ENCODE assay signal across 10 mouse cellular contexts in the genomic region with DNA sequence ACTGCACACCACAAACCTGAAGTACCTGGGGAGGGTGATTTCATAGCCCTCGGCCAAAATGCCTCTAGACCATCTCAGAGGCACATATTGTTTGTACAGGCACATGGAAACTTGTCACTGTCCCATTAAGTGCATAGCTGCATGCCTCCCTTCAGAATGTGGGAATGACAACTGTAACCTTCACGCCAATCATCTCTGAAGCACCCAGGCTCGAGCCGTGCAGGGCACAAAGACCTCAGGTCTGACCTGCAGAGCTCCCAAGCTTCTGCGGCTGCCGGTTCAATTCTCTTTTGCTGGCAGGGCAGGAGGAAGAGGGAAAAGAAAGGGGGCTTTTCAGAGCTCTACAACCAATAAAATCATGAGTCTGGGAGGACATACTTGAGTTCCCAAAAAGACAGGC. TPM values are rescaled to one million over a fixed set of nuclear protein-coding genes. Genes with fewer than 3 reads are reported as not detected.
A peak's percentile ranks its signal among the peaks of the same experiment; 100 is the strongest.
DNase-seq lines count a peak whose midpoint lies in the region; ATAC-seq and TF ChIP-seq lines count a peak whose summit lies in the region.
"Had no signal": no experiment of that assay in that cellular context is flagged by ENCODE, and none has a peak within 500 bp of the region (broad histone marks: within the 10 kb centered on the region; RNA-seq: fewer than 3 reads in every experiment).

No protein-coding gene starts in this region.

- intact Hi-C loops in heart, postnatal 36 days (cut with DNase I), result loop anchor here (5.0 to 10.0 kb wide), 3 partner anchors 40 to 212 kb away; no protein-coding TSS in a partner anchor

- H3K4me1 ChIP-seq in E14TG2a.4 (replicated peaks; ENCODE audit: low read depth, low read length), result peaks cover 35% of the 10 kb centered on the region
- H3K4me1 ChIP-seq in hindbrain, embryonic 10.5 days (replicated peaks), result peaks cover 18% of the 10 kb centered on the region; the same call in 1 of the 2 replicates
- H3K4me1 ChIP-seq in liver, embryonic 15.5 days (replicated peaks), result peaks cover 18% of the 10 kb centered on the region

- H3K4me3 ChIP-seq in E14TG2a.4 (replicated peaks; ENCODE audit: low read length), result peak overlapping the region; percentile 82
- peak overlapping the region; percentile 62 for H3K4me3 ChIP-seq in hindbrain, embryonic 10.5 days
- H3K4me3 ChIP-seq in liver, embryonic 15.5 days (replicated peaks), result peak overlapping the region; percentile 63

- H3K27me3 ChIP-seq in E14TG2a.4 (ENCODE audit: insufficient read depth, low read length), result peaks cover 10% of the 10 kb centered on the region
- H3K27me3 ChIP-seq in hindbrain, embryonic 10.5 days (ENCODE audit: insufficient read depth, poor library complexity, severe bottlenecking), result peaks cover 51% of the 10 kb centered on the region
- H3K27me3 ChIP-seq in liver, embryonic 15.5 days, result peaks cover 28% of the 10 kb centered on the region

- no peaks in the 10 kb centered on the region for H3K9me3 ChIP-seq in E14TG2a.4 (ENCODE audit: low read length)
- H3K9me3 ChIP-seq in hindbrain, embryonic 10.5 days, result no peaks in the 10 kb centered on the region
- H3K9me3 ChIP-seq in liver, embryonic 15.5 days (replicated peaks), result no peaks in the 10 kb centered on the region

- ATAC-seq in liver, embryonic 15.5 days (ENCODE audit: insufficient read depth), result no peak
- ATAC-seq: activated CD4-positive, CD25-positive, alpha-beta regulatory T cell, adult 4 months had no signal

- peak; percentile 73 for DNase-seq in heart, adult 11 months
- no peak for DNase-seq in heart, postnatal 36 days
- no peak for DNase-seq in hindbrain, embryonic 10.5 days (ENCODE audit: low spot score)
- no peak for DNase-seq in thymus, postnatal 10 days (ENCODE audit: low spot score in 2 of 2)
- no peak for DNase-seq in layer of hippocampus, adult 8-10 months (ENCODE audit: low spot score in 2 of 2)
- DNase-seq in ovary, postnatal 36 days (ENCODE audit: low spot score), result no peak
- DNase-seq: thymus, postnatal 4 days had no signal

- TF ChIP-seq CTCF in E14TG2a.4 (conservative IDR thresholded peaks at IDR 0.05; ENCODE audit: low read length), result no peak

- no peak overlapping the region for H3K9ac ChIP-seq in liver, embryonic 15.5 days

- WGBS in hindbrain, embryonic 10.5 days, result 29% methylated on average over 6 of the region's 6 CpGs
- 39% methylated on average over 6 of the region's 6 CpGs for WGBS in liver, embryonic 15.5 days (ENCODE audit: insufficient replicate concordance)

- H3K4me2 ChIP-seq in liver, embryonic 15.5 days, result peak overlapping the region; percentile 90

- H3K27ac ChIP-seq in hindbrain, embryonic 10.5 days, result no peak overlapping the region
- H3K27ac ChIP-seq in liver, embryonic 15.5 days (replicated peaks), result no peak overlapping the region

- H3K36me3 ChIP-seq in E14TG2a.4 (ENCODE audit: insufficient read depth, low read length), result peaks cover 9% of the 10 kb centered on the region; the same call in 1 of the 2 replicates
- H3K36me3 ChIP-seq in hindbrain, embryonic 10.5 days, result no peaks in the 10 kb centered on the region
- H3K36me3 ChIP-seq in liver, embryonic 15.5 days (replicated peaks), result no peaks in the 10 kb centered on the region

RNA-seq across cellular contexts. Expression of a gene that starts 2.3 kb away (rescaled TPM):
- total RNA-seq in heart, postnatal 36 days (2021), result 10 to 100 TPM; 38.4 to 42.0 TPM
- polyA plus RNA-seq in hindbrain, embryonic 10.5 days (2016; fragmentation: Nextera tagmentation; extraction: Ambion mirVana), result 28.4 and 29.2 TPM in 2 replicates
- polyA plus RNA-seq in liver, embryonic 15.5 days (2015; fragmentation: Nextera tagmentation; extraction: Ambion mirVana), result 4.9 and 5.1 TPM in 2 replicates
- 10 to 100 TPM; 45.6 to 52.9 (median 47.9) TPM for total RNA-seq in layer of hippocampus, adult 8-10 months (2022)
